Mouse (Mus musculus) hindbrain, embryonic 11.5 days (tissue): ENCODE measurements around the gene Rasgrp3. TPM values are rescaled to one million over a fixed set of nuclear protein-coding genes. Genes with fewer than 3 reads are reported as not detected.

Experiments
- ATAC-seq: fragments of 200-750 bp; cut with Nextera tagmentation; 2 replicates; pipeline ENCODE4 v1.8.0; 2017; ENCODE audit warnings: mild to moderate bottlenecking, moderate TSS enrichment, moderate library complexity; ENCODE audit not compliant: low FRiP score
- DNase-seq: peaks from one replicate; pipeline ENCODE4 v3.0.0-alpha.2; 2015; ENCODE audit warnings: low spot score
- H3K27ac ChIP-seq: fragments of 300-500 bp; sonication (generic); 2 replicates; pipeline ENCODE4 v1.5.1; 2014; ENCODE audit warnings: mild to moderate bottlenecking, low read depth, low read length
- H3K27me3 ChIP-seq: fragments of 300-500 bp; sonication (generic); 2 replicates; pipeline ENCODE4 v1.6.1; 2014; ENCODE audit warnings: mild to moderate bottlenecking, low read length, moderate library complexity, mixed read lengths; ENCODE audit not compliant: control insufficient read depth, insufficient read depth
- H3K36me3 ChIP-seq: fragments of 300-500 bp; sonication (generic); 2 replicates; pipeline ENCODE4 v1.6.1; 2014; ENCODE audit warnings: mild to moderate bottlenecking, low read length, moderate library complexity, mixed read lengths; ENCODE audit not compliant: control insufficient read depth, insufficient read depth
- H3K4me1 ChIP-seq: fragments of 300-500 bp; sonication (generic); replicated peaks from 2 replicates; pipeline ENCODE4 v1.6.1; 2014; ENCODE audit warnings: low read length, mixed read lengths; ENCODE audit not compliant: control insufficient read depth, insufficient read depth
- H3K4me2 ChIP-seq: fragments of 300-500 bp; sonication (generic); replicated peaks from 2 replicates; pipeline ENCODE4 v1.6.1; 2014; ENCODE audit warnings: mild to moderate bottlenecking, low read depth, low read length
- H3K4me3 ChIP-seq: fragments of 300-500 bp; sonication (generic); 2 replicates; pipeline ENCODE4 v1.5.1; 2014; ENCODE audit warnings: low read depth, low read length
- H3K9ac ChIP-seq: fragments of 300-500 bp; sonication (generic); 2 replicates; pipeline ENCODE4 v1.6.1; 2014; ENCODE audit warnings: low read depth, low read length
- H3K9me3 ChIP-seq: fragments of 300-500 bp; sonication (generic); 2 replicates; pipeline ENCODE4 v1.6.1; 2016; ENCODE audit warnings: low read length; ENCODE audit not compliant: control insufficient read depth
- WGBS: fragments of 180-500 bp; shearing (Covaris S2); extraction: QIAGEN DNeasy Blood & Tissue Kit; methylation state at CpG from one replicate; pipeline ENCODE4 v1.1.7; 2014; 5-methylcytosine and 5-hydroxymethylcytosine counted together
- polyA plus RNA-seq: library from polyadenylated mRNA; unstranded; fragments of >200 nt; fragmentation: Nextera tagmentation; extraction: Ambion mirVana; gene quantifications from 2 replicates; pipeline ENCODE4 v1.2.1, GENCODE M21; 2014

The Rasgrp3 gene
- polyA plus RNA-seq, 1 experiment from 2014 or later: 7.6 TPM

DNA sequence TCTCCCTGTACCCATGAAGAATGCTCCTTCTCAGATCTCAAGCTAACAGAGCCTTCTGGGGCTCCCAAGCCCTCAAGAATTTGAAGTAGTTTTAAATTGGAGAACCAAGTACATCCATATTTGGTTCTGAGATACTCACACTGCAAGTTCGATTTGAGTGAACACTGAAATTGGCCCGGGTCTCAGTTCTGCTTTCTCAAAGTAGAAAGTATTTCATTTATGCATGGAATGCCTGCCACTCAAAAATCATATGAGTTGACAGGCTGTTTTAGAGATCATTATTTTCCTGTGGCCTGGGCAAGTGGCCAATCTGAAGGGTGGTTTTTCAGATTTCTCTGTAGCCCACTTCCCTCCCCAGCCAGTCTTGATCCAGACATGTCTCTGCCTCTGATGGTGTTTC, 36.7 kb downstream of the Rasgrp3 start:
- WGBS: 88% methylated on average over 2 of the region's 2 CpGs
- ATAC-seq (no peak), DNase-seq (no peak)
- no peaks in the 10 kb centered on the region for H3K4me1 ChIP-seq
- no peaks in the 10 kb centered on the region for H3K9me3 ChIP-seq
- no peaks in the 10 kb centered on the region for H3K36me3 ChIP-seq
- no peak overlapping the region for H3K4me3 ChIP-seq
- H3K27ac ChIP-seq: no peak overlapping the region
- H3K4me2 ChIP-seq: no peak overlapping the region
- no peak overlapping the region for H3K9ac ChIP-seq
- H3K27me3 ChIP-seq: no peaks in the 10 kb centered on the region

GRCm38 (mm10) chr17:75475985-75476384, 40.3 kb downstream of the Rasgrp3 start:
- Histone ChIP-seq H3K9me3 (no peaks in the 10 kb centered on the region), H3K27ac (no peak overlapping the region), H3K36me3 (no peaks in the 10 kb centered on the region), H3K4me1 (no peaks in the 10 kb centered on the region), H3K4me2 (no peak overlapping the region), H3K27me3 (no peaks in the 10 kb centered on the region), H3K9ac (no peak overlapping the region), H3K4me3 (no peak overlapping the region)
- 71% methylated on average over 1 of the region's 1 CpGs for WGBS
- DNase-seq (no peak), ATAC-seq (no peak)

DNA sequence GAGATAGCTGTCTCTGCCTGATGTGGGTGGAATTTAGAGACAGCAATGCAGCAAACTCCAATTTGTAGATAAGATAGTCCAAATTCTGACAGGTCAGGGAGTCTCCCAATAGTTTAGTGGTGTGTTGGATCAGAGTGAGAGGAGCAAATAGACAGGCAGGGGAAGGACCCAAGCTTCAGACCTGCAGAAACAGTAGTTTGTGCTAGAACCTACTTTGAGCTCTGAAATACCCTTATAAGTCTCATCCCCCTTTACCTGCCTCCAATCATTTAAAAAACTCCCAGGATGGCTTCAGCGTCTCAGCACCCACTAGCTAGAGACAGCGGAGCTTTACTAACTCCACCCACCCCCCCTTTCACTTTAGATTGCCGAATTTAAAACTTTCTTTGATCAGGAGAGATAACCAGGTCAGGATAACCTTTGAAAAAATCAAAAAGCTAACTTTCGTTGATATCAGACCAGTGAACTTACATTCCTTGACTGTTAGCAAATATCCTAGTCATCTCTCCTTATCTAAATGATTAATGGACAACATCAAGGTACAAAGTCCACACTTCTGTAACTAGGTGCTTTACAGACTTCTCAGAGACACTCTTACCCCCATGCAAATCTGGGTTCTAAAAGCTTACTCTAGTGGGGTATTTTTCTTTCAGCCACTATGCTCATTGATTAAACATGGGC, 41.2 kb downstream of the Rasgrp3 start:
- Histone ChIP-seq H3K9me3 (no peaks in the 10 kb centered on the region), H3K27ac (no peak overlapping the region), H3K4me2 (no peak overlapping the region), H3K4me1 (no peaks in the 10 kb centered on the region), H3K27me3 (no peaks in the 10 kb centered on the region), H3K4me3 (no peak overlapping the region), H3K9ac (no peak overlapping the region), H3K36me3 (no peaks in the 10 kb centered on the region)
- DNase-seq: no peak
- no peak for ATAC-seq
- 87% methylated on average over 4 of the region's 4 CpGs for WGBS

DNA sequence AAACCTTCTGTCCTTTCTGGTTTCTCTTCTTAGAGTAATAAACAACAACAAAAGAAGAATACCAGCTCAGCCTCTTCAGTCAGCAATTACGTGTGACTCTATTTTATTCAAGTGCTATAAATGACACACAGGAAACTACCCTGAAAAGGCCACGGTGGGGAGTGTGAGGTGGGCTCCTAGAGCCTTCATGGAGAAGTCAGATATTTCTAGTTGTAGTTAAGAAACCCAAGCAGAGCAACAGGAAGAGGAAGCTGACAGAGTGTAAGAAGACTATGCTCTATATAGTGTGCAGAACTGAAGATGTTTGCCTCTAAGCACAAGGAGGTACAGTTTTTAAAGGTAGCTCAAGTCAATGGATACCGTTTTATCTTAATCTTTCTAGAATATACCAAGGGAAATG, 42.0 kb downstream of the Rasgrp3 start:
- DNase-seq (no peak), ATAC-seq (no peak)
- 80% methylated on average over 3 of the region's 3 CpGs for WGBS
- no peak overlapping the region for H3K9ac ChIP-seq
- no peak overlapping the region for H3K4me3 ChIP-seq
- H3K27me3 ChIP-seq: no peaks in the 10 kb centered on the region
- H3K4me2 ChIP-seq: no peak overlapping the region
- no peak overlapping the region for H3K27ac ChIP-seq
- no peaks in the 10 kb centered on the region for H3K4me1 ChIP-seq
- no peaks in the 10 kb centered on the region for H3K36me3 ChIP-seq
- no peaks in the 10 kb centered on the region for H3K9me3 ChIP-seq

DNA sequence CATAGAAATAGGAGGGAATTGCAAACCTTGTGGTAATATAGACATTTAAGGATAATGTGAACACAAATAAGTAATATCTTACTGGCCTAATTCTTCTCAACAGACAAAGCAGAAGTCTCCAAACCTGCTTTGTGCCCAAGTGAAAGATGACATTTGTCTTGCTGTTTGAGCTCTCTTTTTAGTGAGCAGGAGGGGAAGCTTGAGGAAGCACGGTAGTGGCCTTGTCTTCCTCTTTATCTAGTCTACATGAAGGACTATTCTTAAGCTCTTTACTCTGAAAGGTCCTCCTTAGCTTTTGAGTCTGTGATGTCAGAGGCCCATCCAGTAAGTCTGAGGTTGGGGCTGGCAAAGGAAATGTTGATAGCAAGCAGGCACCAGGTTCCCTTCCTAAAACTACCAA, 43.1 kb downstream of the Rasgrp3 start:
- Histone ChIP-seq H3K4me1 (no peaks in the 10 kb centered on the region), H3K4me3 (no peak overlapping the region), H3K27me3 (no peaks in the 10 kb centered on the region), H3K4me2 (no peak overlapping the region), H3K36me3 (no peaks in the 10 kb centered on the region), H3K9me3 (no peaks in the 10 kb centered on the region), H3K9ac (no peak overlapping the region), H3K27ac (no peak overlapping the region)
- DNase-seq (no peak), ATAC-seq (no peak)
- 80% methylated on average over 1 of the region's 1 CpGs for WGBS

DNA sequence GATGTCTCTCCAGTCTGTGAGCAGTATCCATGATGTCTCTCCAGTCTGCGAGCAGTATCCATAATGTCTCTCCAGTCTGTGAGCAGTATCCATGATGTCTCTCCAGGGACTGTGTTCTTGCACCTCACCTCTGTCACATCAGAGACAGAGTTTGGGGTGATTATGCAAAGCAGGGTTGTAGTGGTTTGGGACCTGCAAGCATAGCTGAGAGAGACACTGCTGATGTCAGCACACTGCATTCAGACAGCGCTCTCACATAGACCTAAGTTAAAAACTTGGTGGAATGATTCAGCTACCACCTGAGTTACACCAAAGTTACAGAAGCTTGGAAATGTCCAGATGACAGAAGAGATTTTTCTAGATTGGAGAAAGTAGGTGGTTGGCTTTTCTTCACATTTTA, 44.0 kb downstream of the Rasgrp3 start:
- Histone ChIP-seq H3K36me3 (no peaks in the 10 kb centered on the region), H3K9ac (no peak overlapping the region), H3K27ac (no peak overlapping the region), H3K27me3 (no peaks in the 10 kb centered on the region), H3K4me1 (no peaks in the 10 kb centered on the region), H3K4me3 (no peak overlapping the region), H3K4me2 (no peak overlapping the region), H3K9me3 (no peaks in the 10 kb centered on the region)
- WGBS: 94% methylated on average over 2 of the region's 2 CpGs
- ATAC-seq (no peak), DNase-seq (no peak)

DNA sequence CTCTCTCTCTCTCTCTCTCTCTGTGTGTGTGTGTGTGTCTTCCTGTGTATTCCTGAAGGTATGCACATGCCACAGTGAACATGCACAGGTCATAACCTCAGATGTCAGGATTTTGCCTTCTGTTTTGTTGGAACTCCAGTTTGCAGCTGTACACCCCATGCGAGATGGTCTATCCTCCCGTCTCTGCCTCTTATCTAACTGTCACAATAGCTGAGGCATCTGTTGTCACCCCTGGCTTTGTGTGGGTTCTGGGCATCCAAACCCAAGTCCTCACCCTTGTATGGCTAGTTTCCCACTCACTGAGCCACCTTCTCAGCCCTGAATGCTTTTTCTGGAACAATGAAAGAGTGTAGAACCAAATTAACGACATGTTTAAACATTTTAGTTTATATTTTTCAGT, 44.7 kb downstream of the Rasgrp3 start:
- ATAC-seq: no peak
- H3K9me3 ChIP-seq: no peaks in the 10 kb centered on the region
- H3K27me3 ChIP-seq: no peaks in the 10 kb centered on the region
- H3K36me3 ChIP-seq: no peaks in the 10 kb centered on the region
- no peak overlapping the region for H3K27ac ChIP-seq
- DNase-seq: no peak
- H3K4me2 ChIP-seq: no peak overlapping the region
- no peak overlapping the region for H3K4me3 ChIP-seq
- H3K4me1 ChIP-seq: no peaks in the 10 kb centered on the region
- H3K9ac ChIP-seq: no peak overlapping the region
- 74% methylated on average over 3 of the region's 3 CpGs for WGBS

- Histone ChIP-seq H3K4me3 (no peak overlapping the region), H3K9me3 (no peaks in the 10 kb centered on the region), H3K9ac (no peak overlapping the region), H3K4me2 (no peak overlapping the region), H3K36me3 (no peaks in the 10 kb centered on the region), H3K27ac (no peak overlapping the region), H3K4me1 (no peaks in the 10 kb centered on the region), H3K27me3 (no peaks in the 10 kb centered on the region)
- no peak for ATAC-seq
- DNase-seq: no peak
- WGBS: 72% methylated on average over 3 of the region's 3 CpGs
Observed at GRCm38 (mm10) chr17:75486205-75486604, 50.5 kb downstream of the Rasgrp3 start.

DNA sequence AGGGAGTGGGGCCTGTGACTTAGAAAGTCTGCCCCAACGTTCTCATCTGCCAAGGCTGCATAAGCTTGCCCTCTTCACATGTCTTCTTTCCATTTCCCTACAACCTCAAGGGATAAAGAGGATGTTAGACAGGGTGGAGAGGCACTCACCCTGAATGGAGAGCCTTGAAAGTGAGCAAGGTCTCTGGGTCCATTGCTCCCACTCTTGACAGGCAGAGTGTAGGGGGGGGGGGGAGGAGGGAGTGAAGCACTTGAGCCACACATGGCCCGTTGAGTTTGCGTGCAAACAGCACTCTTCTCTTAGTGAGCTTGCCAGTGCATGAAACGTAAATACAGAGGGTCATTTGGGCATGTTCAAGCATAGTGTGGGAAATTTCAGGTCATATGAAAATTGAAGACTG, 59.5 kb downstream of the Rasgrp3 start:
- no peaks in the 10 kb centered on the region for H3K4me1 ChIP-seq
- H3K4me3 ChIP-seq: no peak overlapping the region
- ATAC-seq: no peak
- no peaks in the 10 kb centered on the region for H3K9me3 ChIP-seq
- no peak overlapping the region for H3K4me2 ChIP-seq
- no peak for DNase-seq
- H3K27ac ChIP-seq: no peak overlapping the region
- 85% methylated on average over 4 of the region's 4 CpGs for WGBS
- H3K27me3 ChIP-seq: no peaks in the 10 kb centered on the region
- no peak overlapping the region for H3K9ac ChIP-seq
- no peaks in the 10 kb centered on the region for H3K36me3 ChIP-seq
